Mouse (Mus musculus) bone marrow, adult 2 months (tissue): ENCODE data around the gene Cpvl. TPM values are rescaled to one million over a fixed set of nuclear protein-coding genes. Genes with fewer than 3 reads are reported as not detected.

ENCODE experiments used
- H3K27ac ChIP-seq: fragments of 200-500 bp; 2 replicates; pipeline ENCODE4 v1.5.1; 2012; ENCODE audit warnings: low read depth, mild to moderate bottlenecking, control low read depth, inconsistent platforms, low read length; ENCODE audit not compliant: control insufficient read depth, poor library complexity, insufficient read depth
- H3K4me1 ChIP-seq: fragments of 200-500 bp; 2 replicates; pipeline ENCODE4 v1.6.1; 2011; ENCODE audit warnings: low read length; ENCODE audit not compliant: control insufficient read depth, insufficient read depth
- H3K4me3 ChIP-seq: fragments of 200-500 bp; replicated peaks from 2 replicates; pipeline ENCODE3; 2011; ENCODE audit warnings: mild to moderate bottlenecking, low read depth, low read length, control low read depth; ENCODE audit not compliant: control insufficient read depth
- CTCF ChIP-seq: fragments of 200-500 bp; IDR thresholded peaks from 2 replicates; pipeline ENCODE4 v1.5.1; 2011; ENCODE audit warnings: low read length, control low read depth; ENCODE audit not compliant: control insufficient read depth, insufficient read depth
- POLR2A ChIP-seq: fragments of 200-500 bp; IDR thresholded peaks from 2 replicates; pipeline ENCODE4 v1.6.1; 2011; ENCODE audit warnings: low read depth, mild to moderate bottlenecking, control low read depth, low read length, borderline replicate concordance; ENCODE audit not compliant: control insufficient read depth
- WGBS: fragments of 180-500 bp; shearing (Covaris S2); methylation state at CpG from one replicate; pipeline ENCODE4 v1.1.7; 2018; 5-methylcytosine and 5-hydroxymethylcytosine counted together
- polyA plus RNA-seq: library from polyadenylated mRNA; stranded (reverse); fragments of >200 nt; gene quantifications from 2 replicates; pipeline ENCODE4 v1.2.4, GENCODE M21; 2011; ENCODE audit warnings: low replicate concordance; ENCODE audit not compliant: missing spikeins, insufficient read depth, insufficient read length

Cpvl gene
- polyA plus RNA-seq, 1 experiment: not detected

GRCm38 (mm10) chr6:53982612-53983011, 4.1 kb upstream of the Cpvl start:
- H3K27ac ChIP-seq: no peak overlapping the region
- TF ChIP-seq CTCF (no peak), POLR2A (no peak)
- no peak overlapping the region for H3K4me3 ChIP-seq
- WGBS: 60% methylated on average over 4 of the region's 4 CpGs
- H3K4me1 ChIP-seq: no peaks in the 10 kb centered on the region; the same call in 1 of the 2 replicates

- Histone ChIP-seq H3K4me1 (no peaks in the 10 kb centered on the region; the same call in 1 of the 2 replicates), H3K27ac (no peak overlapping the region), H3K4me3 (no peak overlapping the region)
- TF ChIP-seq CTCF: no peak
- no peak for TF ChIP-seq POLR2A
- 60% methylated on average over 9 of the region's 9 CpGs for WGBS
Observed at GRCm38 (mm10) chr6:53982047-53982600, 3.7 kb upstream of the Cpvl start.

DNA sequence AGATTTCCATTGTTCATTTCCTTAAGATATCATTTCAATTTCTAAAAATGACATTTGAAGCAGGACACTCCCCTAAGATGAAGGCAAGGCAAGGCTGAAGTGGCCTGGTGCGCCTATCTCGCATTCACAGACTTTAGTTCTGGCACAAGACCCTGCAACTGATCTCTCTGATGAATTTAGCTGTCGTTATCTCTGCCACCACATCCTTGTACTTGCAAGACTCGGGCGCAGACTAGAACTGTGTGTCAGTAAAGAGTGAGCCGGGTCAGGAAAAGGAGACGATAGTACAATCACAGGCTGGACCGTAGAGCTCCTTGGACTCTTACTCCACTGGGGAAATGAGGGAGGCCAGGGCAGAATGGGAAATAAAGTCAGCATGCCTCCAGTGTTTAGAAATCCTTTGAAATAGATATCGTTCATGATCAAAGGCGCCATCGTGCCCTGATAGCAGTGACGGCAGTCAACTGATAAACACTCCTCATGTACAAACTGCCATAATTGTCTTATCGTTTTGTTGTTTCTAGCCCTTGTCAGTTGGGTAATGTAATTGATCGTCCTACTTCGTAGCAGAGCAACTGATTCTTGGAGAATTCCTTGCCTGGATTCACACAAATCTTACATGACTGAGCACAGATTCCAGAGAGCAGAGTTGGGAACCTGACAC, 2.5 kb upstream of the Cpvl start:
- H3K4me1 ChIP-seq: no peaks in the 10 kb centered on the region; the same call in 1 of the 2 replicates
- 59% methylated on average over 15 of the region's 15 CpGs for WGBS
- TF ChIP-seq CTCF (no peak), POLR2A (no peak)
- H3K27ac ChIP-seq: no peak overlapping the region
- no peak overlapping the region for H3K4me3 ChIP-seq

DNA sequence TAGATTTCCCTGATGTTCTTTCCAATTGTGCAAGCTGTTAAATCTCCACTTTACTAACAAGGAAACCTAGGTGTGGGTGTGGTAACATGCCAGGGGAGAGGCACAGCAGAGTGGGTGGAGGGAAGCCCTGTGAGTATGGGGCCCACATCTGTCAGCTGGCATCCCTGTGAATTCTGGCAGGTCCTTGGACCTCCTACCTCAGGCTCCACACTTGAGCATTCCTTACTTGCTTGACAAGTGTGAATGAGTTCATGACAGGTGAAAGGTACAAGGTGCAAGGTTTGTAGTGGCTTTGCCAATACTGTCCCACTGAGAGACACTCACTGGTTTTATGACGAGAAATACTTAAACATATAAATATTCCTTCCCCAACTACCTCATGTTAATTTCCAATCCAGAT, 4.4 kb downstream of the Cpvl start:
- Histone ChIP-seq H3K4me3 (no peak overlapping the region), H3K27ac (no peak overlapping the region), H3K4me1 (no peaks in the 10 kb centered on the region)
- WGBS: 81% methylated on average over 1 of the region's 1 CpGs
- TF ChIP-seq CTCF (no peak), POLR2A (no peak)

GRCm38 (mm10) chr6:53973468-53973867, 5.0 kb downstream of the Cpvl start:
- Histone ChIP-seq H3K4me1 (no peaks in the 10 kb centered on the region), H3K4me3 (no peak overlapping the region), H3K27ac (no peak overlapping the region)
- no peak for TF ChIP-seq CTCF
- no peak for TF ChIP-seq POLR2A
- 71% methylated on average over 5 of the region's 5 CpGs for WGBS

- WGBS: 82% methylated on average over 12 of the region's 12 CpGs
Observed at GRCm38 (mm10) chr6:53972238-53972743, 6.2 kb downstream of the Cpvl start.

GRCm38 (mm10) chr6:53971729-53972128, 6.7 kb downstream of the Cpvl start:
- TF ChIP-seq POLR2A: no peak
- no peak for TF ChIP-seq CTCF
- WGBS: 63% methylated on average over 3 of the region's 3 CpGs
- H3K4me3 ChIP-seq: no peak overlapping the region

More at GRCm38 (mm10) chr6:53972238-53972743, 6.2 kb downstream of the Cpvl start:
- no peak overlapping the region for H3K4me3 ChIP-seq
- no peak for TF ChIP-seq CTCF
- no peaks in the 10 kb centered on the region for H3K4me1 ChIP-seq
- H3K27ac ChIP-seq: no peak overlapping the region

GRCm38 (mm10) chr6:53969081-53969480, 9.4 kb downstream of the Cpvl start:
- 77% methylated on average over 10 of the region's 10 CpGs for WGBS
- Histone ChIP-seq H3K4me1 (no peaks in the 10 kb centered on the region), H3K4me3 (no peak overlapping the region), H3K27ac (no peak overlapping the region)
- TF ChIP-seq CTCF (no peak), POLR2A (no peak)

More at GRCm38 (mm10) chr6:53971729-53972128, 6.7 kb downstream of the Cpvl start:
- Histone ChIP-seq H3K4me1 (no peaks in the 10 kb centered on the region), H3K27ac (no peak overlapping the region)
